Mouse (Mus musculus): ENCODE data around the gene E2f6. TPM values are rescaled to one million over a fixed set of nuclear protein-coding genes. Genes with fewer than 3 reads are reported as not detected.

Gene E2f6
- total RNA-seq, 4 experiments from 2014 or later: 86.4 to 90.4 (median 88.2) TPM

GRCm38 (mm10) chr12:16847204-16847792 is 36.5 kb downstream of the E2f6 start:
- DNase-seq (ENCODE audit: low spot score): peak; percentile 50

GRCm38 (mm10) chr12:16848501-16848900 is 37.7 kb downstream of the E2f6 start:
- DNase-seq (ENCODE audit: low spot score): no peak

DNA sequence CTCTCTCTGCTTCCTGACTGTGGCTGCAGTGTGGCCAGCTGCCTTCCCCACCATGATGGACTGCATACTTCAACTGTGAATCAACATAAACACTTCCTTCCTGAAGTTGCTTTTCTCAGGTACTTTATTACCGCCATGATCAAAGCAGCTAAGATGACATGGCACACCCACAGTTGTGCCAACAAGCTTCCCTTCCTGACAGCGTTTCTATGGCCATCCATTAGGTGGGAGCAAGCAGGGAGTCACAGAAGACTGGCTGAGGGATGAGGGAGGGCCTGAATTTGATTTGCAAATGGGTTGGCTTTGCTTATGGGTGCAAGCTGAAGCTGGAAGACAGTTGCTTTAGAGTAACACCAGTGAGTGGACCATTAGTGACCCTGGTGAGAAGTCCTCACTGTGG is 39.1 kb downstream of the E2f6 start:
- DNase-seq (ENCODE audit: low spot score): no peak

- DNase-seq (ENCODE audit: low spot score): peak; percentile 63
Measured at GRCm38 (mm10) chr12:16850431-16851375, 39.9 kb downstream of the E2f6 start.

GRCm38 (mm10) chr12:16853431-16854165 is 42.8 kb downstream of the E2f6 start:
- DNase-seq (ENCODE audit: low spot score): peak; percentile 77

DNA sequence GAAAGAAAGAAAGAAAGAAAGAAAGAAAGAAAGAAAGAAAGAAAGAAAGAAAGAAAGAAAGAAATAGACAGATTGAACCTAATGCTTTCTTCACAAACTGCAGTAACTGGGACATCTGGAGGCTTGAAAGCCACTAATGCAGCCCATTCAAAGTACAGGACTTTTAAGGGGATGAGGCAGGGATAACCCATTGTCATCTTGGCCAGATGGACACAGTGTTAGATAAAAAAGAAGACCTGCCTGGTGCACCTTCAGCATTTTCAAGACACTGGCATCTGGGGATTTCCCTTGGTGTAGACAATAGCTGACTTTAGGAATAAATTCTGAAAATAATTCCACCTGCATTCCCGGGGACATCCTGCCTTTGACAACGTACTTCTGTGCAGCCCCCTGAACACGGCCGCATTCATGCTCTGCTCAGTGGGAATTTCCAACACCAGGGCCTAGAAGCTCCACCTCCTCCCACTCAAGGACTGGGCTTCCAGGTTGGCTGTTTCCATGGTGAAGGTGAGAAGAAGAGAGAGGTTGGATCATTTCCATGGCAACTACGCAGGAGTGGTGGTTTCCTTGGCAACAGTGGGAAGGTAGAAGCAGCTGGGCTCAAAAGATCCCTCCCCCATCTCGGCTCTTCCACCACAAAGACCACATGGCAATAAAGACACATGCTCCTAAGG is 45.0 kb downstream of the E2f6 start:
- DNase-seq (ENCODE audit: low spot score): no peak

DNA sequence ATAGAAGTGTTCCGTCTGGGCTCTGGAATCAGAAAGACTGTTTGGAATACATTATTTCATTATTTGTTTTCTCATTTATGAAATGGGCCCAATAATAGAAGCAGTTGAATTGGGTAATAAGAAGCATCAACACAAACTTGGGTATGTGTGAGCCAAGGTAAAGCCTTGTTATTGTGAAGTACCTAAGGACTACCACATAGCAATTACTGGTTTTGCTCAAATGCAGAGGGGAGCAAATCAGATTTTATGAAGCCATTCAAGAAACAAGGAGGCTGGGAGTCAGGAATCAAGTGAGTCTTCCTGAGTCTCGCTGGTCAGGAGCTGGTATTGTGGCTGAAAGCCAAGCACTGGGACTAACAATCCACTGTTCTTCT is 45.5 kb downstream of the E2f6 start:
- no peak for DNase-seq (ENCODE audit: low spot score)

GRCm38 (mm10) chr12:16858081-16858480 is 47.3 kb downstream of the E2f6 start:
- DNase-seq (ENCODE audit: low spot score): no peak

DNA sequence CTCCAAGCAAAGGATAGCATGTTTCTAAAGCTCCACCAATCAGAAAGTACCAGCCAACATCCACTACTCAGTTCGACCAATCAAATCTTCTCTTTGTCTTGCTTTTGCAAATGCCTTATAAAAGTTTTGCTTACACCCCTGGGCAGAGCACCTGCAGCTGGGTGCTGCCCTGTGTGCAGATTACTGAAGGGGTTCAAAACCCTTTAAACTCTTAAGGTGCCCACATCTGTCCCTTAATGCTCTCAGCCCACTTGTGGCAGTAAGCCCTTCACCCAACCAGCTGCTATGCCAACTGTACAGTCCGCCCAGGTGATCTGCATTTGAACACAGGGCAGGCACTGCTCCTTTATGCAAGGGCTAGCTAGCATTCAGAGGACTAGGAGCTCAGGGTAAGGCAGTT is 49.0 kb downstream of the E2f6 start:
- no peak for DNase-seq (ENCODE audit: low spot score)

DNA sequence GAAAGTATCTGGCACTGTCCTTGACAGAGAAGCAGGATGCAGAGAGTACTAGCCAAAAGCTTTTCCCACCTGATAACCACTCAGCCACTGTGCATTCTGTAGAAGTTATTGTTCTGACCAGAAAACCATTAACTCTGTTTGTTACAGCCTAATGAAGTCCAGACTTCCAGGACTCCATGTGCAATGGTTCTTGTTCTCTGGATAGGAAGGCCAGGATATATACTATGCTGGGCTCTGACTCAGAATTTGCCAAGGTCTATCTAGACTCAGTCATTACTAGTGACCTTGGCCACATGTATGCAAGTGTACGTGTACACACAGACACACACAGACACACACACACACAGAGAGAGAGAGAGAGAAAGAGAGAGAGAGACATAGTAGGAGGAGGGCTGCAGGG is 49.8 kb downstream of the E2f6 start:
- no peak for DNase-seq (ENCODE audit: low spot score)

DNA sequence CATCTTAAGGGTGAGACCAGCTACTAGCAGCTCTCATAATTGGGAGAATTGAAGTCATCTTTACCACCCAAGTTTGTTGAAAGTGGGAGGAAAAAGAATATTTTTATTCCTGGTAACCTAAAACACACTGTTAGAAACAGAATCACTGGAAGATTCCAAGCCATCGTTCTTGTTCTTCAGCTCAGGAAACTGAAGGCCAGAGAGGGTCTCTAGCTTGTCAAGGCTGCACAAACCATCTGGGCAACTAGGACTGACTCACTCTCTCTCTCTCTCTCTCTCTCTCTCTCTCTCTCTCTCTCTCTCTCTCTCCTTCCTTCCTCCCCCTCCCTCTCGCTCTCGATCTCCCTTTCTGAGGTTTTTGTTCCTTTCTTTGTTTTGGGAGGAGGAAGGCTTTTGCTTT is 50.2 kb downstream of the E2f6 start:
- no peak for DNase-seq (ENCODE audit: low spot score)

- DNase-seq (ENCODE audit: low spot score): no peak
Measured at GRCm38 (mm10) chr12:16864477-16864876, 53.7 kb downstream of the E2f6 start.

DNA sequence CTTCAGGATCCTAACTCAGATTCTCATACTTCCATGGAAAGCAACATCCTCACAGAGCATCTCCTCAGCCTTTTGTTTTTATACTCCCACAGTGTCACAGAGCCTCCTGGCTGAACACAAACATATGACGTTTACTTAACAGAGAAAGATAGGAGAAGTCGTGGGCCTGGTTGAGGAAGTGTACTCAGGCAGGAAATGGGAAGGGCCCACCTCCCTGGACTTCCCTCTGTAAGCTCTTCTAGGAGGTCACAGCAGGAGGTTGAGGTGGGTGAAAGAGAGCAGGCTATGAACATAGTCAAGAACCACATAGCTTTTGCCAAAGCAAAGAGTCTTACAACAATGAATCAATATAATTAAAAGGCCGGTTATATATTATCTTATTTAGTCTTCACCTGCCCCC is 55.1 kb downstream of the E2f6 start:
- no peak for DNase-seq (ENCODE audit: low spot score)

DNA sequence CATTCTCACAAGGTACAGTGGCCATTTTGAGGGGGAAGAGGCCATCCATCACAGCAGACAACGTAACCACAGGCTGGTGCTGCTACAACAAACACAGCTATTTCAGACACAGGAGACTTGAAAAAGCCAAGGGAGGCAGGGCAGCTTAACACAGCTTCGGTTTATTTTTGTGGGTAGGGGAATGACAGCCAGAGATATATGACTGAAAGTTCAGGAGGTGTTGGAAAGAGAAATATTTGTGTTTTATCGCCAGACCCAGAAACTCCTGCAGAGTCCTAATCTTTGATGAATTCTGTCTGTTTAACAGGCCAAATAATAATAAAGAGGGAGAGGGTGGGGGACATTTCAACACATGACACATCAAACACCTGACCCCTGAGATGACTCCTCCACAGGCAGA is 55.7 kb downstream of the E2f6 start:
- no peak for DNase-seq (ENCODE audit: low spot score)

GRCm38 (mm10) chr12:16867306-16867705 is 56.5 kb downstream of the E2f6 start:
- no peak for DNase-seq (ENCODE audit: low spot score)

DNA sequence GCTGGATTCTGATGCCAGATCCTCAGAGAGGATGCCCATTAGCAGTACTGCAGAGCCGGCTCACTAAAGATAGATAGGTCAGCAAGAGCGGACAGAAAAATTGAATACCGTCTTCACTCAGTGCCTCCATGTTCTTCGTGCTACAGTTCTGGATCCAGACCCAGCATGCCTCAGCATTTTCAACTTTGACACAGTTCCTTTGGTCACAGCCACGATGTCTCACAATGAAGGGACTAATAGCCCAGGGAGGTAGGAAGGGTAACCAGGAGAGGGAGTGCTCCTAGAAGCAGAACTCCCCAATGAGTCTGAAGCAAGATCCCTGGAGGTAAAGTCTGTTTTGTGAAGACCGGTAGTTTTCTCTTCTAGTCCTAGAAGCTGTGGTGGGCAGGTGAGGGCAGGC is 57.9 kb downstream of the E2f6 start:
- no peak for DNase-seq (ENCODE audit: low spot score)

- no peak for DNase-seq (ENCODE audit: low spot score)
Measured at GRCm38 (mm10) chr12:16869091-16869778, 58.5 kb downstream of the E2f6 start.

DNA sequence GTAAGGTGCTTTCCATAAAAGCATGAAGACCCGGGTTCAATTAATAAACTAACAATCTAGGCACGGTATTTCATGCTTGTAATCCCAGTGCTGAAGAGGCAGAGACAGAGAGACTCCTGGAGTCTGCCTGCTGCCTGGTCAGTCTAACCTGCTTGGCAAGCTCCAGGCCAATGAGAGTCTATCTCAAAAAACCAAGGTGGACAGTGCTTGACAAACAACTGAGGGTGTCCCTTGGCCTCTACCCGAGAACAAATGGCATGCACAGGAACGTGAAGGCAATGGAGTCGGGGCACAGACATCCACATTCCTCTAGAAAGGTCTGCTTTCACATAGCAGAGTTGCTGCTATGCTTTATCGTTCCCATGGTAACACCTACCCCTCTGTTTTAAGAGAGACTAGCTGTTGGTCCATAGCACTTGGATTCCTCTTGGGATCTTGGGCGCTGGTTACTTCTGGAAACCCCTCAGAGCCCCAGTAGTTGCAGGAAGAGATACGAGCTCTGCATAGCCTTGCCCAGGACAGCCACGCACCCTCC is 59.2 kb downstream of the E2f6 start:
- no peak for DNase-seq (ENCODE audit: low spot score)

DNA sequence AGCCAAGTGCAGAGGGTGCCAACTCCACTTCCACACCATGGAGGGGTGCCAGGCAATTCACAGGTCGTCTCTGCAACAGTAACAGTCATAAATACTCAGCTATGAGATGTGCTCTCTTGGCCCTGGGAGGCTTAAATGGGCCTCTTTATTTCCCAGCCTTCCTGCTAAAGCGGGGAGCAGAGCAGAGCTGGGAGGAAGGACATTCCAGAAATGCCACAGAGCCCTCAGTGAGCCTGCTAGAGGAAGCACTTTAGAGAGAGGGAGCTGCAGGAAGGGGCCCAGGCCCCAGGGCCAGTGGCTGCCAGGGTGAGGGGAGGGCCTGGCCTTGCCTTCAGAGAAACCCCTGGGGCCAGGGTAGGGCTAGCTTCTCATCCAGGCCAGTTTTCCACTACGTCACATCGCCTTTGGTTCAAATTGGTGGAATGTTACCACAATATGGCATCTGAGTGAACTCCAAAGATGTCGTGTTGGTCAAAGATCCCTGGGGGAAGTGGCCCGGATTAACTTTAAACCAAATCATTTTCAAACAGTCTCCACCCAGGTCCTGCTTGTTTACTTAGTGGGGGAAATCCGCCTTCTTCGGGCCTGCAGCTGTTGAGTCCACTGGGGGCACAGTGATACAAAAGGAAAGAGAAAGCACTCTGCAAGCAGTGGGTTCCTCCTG is 59.8 kb downstream of the E2f6 start:
- peak; percentile 65 for DNase-seq (ENCODE audit: low spot score)

DNA sequence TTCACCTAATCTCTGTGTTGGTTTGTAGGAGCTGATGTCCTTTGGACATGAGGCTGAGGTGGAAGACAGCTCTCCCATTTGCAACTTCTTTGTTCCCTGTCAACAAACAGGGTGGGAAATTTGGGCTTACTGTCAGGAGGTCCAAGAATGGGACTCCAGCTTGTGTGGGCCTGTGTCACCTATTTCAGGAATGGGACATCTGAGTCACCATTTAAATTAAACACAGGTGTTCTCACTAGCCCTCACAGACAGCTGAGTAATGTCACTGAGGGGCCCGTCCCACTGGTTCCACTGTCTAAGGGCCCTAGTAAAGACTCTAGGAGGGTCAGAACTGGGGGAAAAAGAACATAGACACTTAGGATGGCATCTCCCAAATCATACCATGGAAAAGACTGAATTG is 61.2 kb downstream of the E2f6 start:
- DNase-seq (ENCODE audit: low spot score): no peak
